Mouse (Mus musculus) layer of hippocampus, adult 8-10 months (tissue): ENCODE data around the gene Mtmr11. TPM values are rescaled to one million over a fixed set of nuclear protein-coding genes. Genes with fewer than 3 reads are reported as not detected.

Experiments
- DNase-seq, 2 experiments: peaks; one replicate each; pipeline ENCODE4 v3.0.0; 2022; ENCODE audit warnings: low spot score in 2 of 2
- total RNA-seq, 4 experiments: library from RNA; stranded (reverse); gene quantifications; 2 replicates each; pipeline ENCODE4 v1.2.4; 2022

Gene Mtmr11
- total RNA-seq = 1 to 10 TPM; 6.5 to 9.4 (median 7.8) TPM

GRCm38 (mm10) chr3:96161869-96162840, at the start of gene Mtmr11:
Mtmr11 (plus strand) TSS chr3:96162004.
- no peak for DNase-seq

- DNase-seq = no peak
Observed at GRCm38 (mm10) chr3:96113251-96113650, 48.6 kb upstream of the Mtmr11 start.

GRCm38 (mm10) chr3:96118142-96118541, 43.7 kb upstream of the Mtmr11 start:
- DNase-seq = no peak

GRCm38 (mm10) chr3:96118702-96119101, 43.1 kb upstream of the Mtmr11 start:
- DNase-seq = no peak

- DNase-seq = no peak
Observed at GRCm38 (mm10) chr3:96124235-96124634, 37.6 kb upstream of the Mtmr11 start.

GRCm38 (mm10) chr3:96128128-96128527, 33.7 kb upstream of the Mtmr11 start:
- no peak for DNase-seq

GRCm38 (mm10) chr3:96132478-96132877, 29.3 kb upstream of the Mtmr11 start:
- DNase-seq = no peak

GRCm38 (mm10) chr3:96133327-96133905, 28.4 kb upstream of the Mtmr11 start:
- DNase-seq = no peak

- DNase-seq = no peak
Observed at GRCm38 (mm10) chr3:96135011-96135410, 26.8 kb upstream of the Mtmr11 start.

- peak in 1 of 2 experiments; percentile 71 for DNase-seq
Observed at GRCm38 (mm10) chr3:96147950-96148349, 13.9 kb upstream of the Mtmr11 start.

- DNase-seq = no peak
Observed at GRCm38 (mm10) chr3:96151836-96152235, 10.0 kb upstream of the Mtmr11 start.

GRCm38 (mm10) chr3:96152611-96153010, 9.2 kb upstream of the Mtmr11 start:
- DNase-seq = no peak

- DNase-seq = no peak
Observed at GRCm38 (mm10) chr3:96155501-96155900, 6.3 kb upstream of the Mtmr11 start.

GRCm38 (mm10) chr3:96159820-96160219, 2.0 kb upstream of the Mtmr11 start:
- DNase-seq = no peak

GRCm38 (mm10) chr3:96160222-96160802, 1.5 kb upstream of the Mtmr11 start:
- DNase-seq = no peak

- no peak for DNase-seq
Observed at GRCm38 (mm10) chr3:96160803-96161516, 844 bp upstream of the Mtmr11 start.

- DNase-seq = no peak
Observed at GRCm38 (mm10) chr3:96163040-96163439, 1.2 kb downstream of the Mtmr11 start.

- no peak for DNase-seq
Observed at GRCm38 (mm10) chr3:96168466-96169158, 6.8 kb downstream of the Mtmr11 start.

- DNase-seq = no peak
Observed at GRCm38 (mm10) chr3:96170276-96170675, 8.5 kb downstream of the Mtmr11 start.

- no peak for DNase-seq
Observed at GRCm38 (mm10) chr3:96170976-96171545, 9.3 kb downstream of the Mtmr11 start.
